In genomic region chr12:28974571-28975041, GRCm38 (mm10) we compare ENCODE assay signal across 8 mouse cellular contexts.
DNase-seq lines count a peak whose midpoint lies in the region; ATAC-seq and TF ChIP-seq lines count a peak whose summit lies in the region.

No protein-coding gene starts in this region.

- no peak overlapping the region for H3K27ac ChIP-seq in kidney, postnatal 0 days
- peak overlapping the region; percentile 63 for H3K27ac ChIP-seq in forebrain, embryonic 16.5 days (ENCODE audit: low read length)
- no peak overlapping the region for H3K27ac ChIP-seq in heart, embryonic 11.5 days (ENCODE audit: low read depth, low read length)

- no peak overlapping the region for H3K4me2 ChIP-seq in kidney, postnatal 0 days (ENCODE audit: low read length)
- no peak overlapping the region for H3K4me2 ChIP-seq in forebrain, embryonic 16.5 days (ENCODE audit: low read length)
- no peak overlapping the region for H3K4me2 ChIP-seq in heart, embryonic 11.5 days

- ATAC-seq in kidney, postnatal 0 days (replicated peaks; ENCODE audit: low FRiP score, low read depth) = 0 out of 2 replicates have a peak, but pooled peaks have one; percentile 29
- peak; percentile 90 for ATAC-seq in forebrain, embryonic 16.5 days
- ATAC-seq in heart, embryonic 11.5 days (replicated peaks; ENCODE audit: insufficient number of reproducible peaks, low FRiP score, low TSS enrichment) = no peak
- ATAC-seq in megakaryocyte, adult 5-6 weeks (ENCODE audit: poor library complexity, severe bottlenecking) = no peak

- H3K4me1 ChIP-seq in kidney, postnatal 0 days (replicated peaks; ENCODE audit: insufficient read depth, low read length) = no peaks in the 10 kb centered on the region
- H3K4me1 ChIP-seq in forebrain, embryonic 16.5 days (replicated peaks; ENCODE audit: control insufficient read depth, insufficient read depth, low read length) = peaks cover 12% of the 10 kb centered on the region
- H3K4me1 ChIP-seq in heart, embryonic 11.5 days (ENCODE audit: control insufficient read depth, insufficient read depth, low read length) = no peaks in the 10 kb centered on the region

- no peak overlapping the region for H3K9ac ChIP-seq in kidney, postnatal 0 days (ENCODE audit: low read depth, low read length)
- no peak overlapping the region for H3K9ac ChIP-seq in forebrain, embryonic 16.5 days (replicated peaks; ENCODE audit: low read depth, low read length)
- H3K9ac ChIP-seq in heart, embryonic 11.5 days (ENCODE audit: low read depth, low read length) = no peak overlapping the region

- WGBS in kidney, postnatal 0 days = 52% methylated on average over 6 of the region's 6 CpGs
- 13% methylated on average over 6 of the region's 6 CpGs for WGBS in forebrain, embryonic 16.5 days
- 72% methylated on average over 6 of the region's 6 CpGs for WGBS in heart, embryonic 11.5 days (ENCODE audit: insufficient replicate concordance)

- TF ChIP-seq CTCF in kidney, postnatal 0 days (IDR thresholded peaks at IDR 0.05; ENCODE audit: low read depth) = peak; percentile 59

- DNase-seq in kidney, postnatal 0 days (ENCODE audit: low spot score) = no peak
- DNase-seq in kidney, adult 9 months = no peak
- peak; percentile 65 for DNase-seq in ZHBTc4 (ENCODE audit: low read depth, low spot score)
- peak; percentile 75 for DNase-seq in left cerebral cortex, adult 11 months (ENCODE audit: low spot score)
- peak; percentile 87 for DNase-seq in right cerebral cortex, adult 18-20 months

- H3K27me3 ChIP-seq in kidney, postnatal 0 days (ENCODE audit: insufficient read depth, low read length) = no peaks in the 10 kb centered on the region
- no peaks in the 10 kb centered on the region for H3K27me3 ChIP-seq in forebrain, embryonic 16.5 days (replicated peaks; ENCODE audit: control insufficient read depth, insufficient read depth, low read length)
- no peaks in the 10 kb centered on the region for H3K27me3 ChIP-seq in heart, embryonic 11.5 days (ENCODE audit: control insufficient read depth, insufficient read depth, low read length)

- H3K36me3 ChIP-seq in kidney, postnatal 0 days (ENCODE audit: insufficient read depth, low read length) = no peaks in the 10 kb centered on the region
- H3K36me3 ChIP-seq in forebrain, embryonic 16.5 days (ENCODE audit: control insufficient read depth, insufficient read depth) = no peaks in the 10 kb centered on the region
- no peaks in the 10 kb centered on the region for H3K36me3 ChIP-seq in heart, embryonic 11.5 days (ENCODE audit: control insufficient read depth, insufficient read depth, low read length)

- no peak overlapping the region for H3K4me3 ChIP-seq in kidney, postnatal 0 days (replicated peaks; ENCODE audit: low read depth, low read length)
- no peak overlapping the region for H3K4me3 ChIP-seq in forebrain, embryonic 16.5 days (replicated peaks; ENCODE audit: low read length)
- H3K4me3 ChIP-seq in heart, embryonic 11.5 days (ENCODE audit: low read depth, low read length) = no peak overlapping the region

- 0 out of 2 replicates have a peak, but pooled peaks cover 3% of the 10 kb centered on the region for H3K9me3 ChIP-seq in kidney, postnatal 0 days (replicated peaks; ENCODE audit: low read length)
- no peaks in the 10 kb centered on the region for H3K9me3 ChIP-seq in forebrain, embryonic 16.5 days (ENCODE audit: control insufficient read depth, low read length)
- no peaks in the 10 kb centered on the region for H3K9me3 ChIP-seq in heart, embryonic 11.5 days (replicated peaks; ENCODE audit: control insufficient read depth, low read length)

Comparison
In these comparisons a context has a peak if more than half of its experiments do, and no peak if none do; other contexts are left out.
1. ATAC-seq: peak in kidney, postnatal 0 days (single experiment) and forebrain, embryonic 16.5 days (single experiment); none in heart, embryonic 11.5 days (single experiment) and megakaryocyte, adult 5-6 weeks (single experiment).
2. DNase-seq: peak in ZHBTc4 (single experiment), left cerebral cortex, adult 11 months (single experiment) and right cerebral cortex, adult 18-20 months (single experiment); none in kidney, postnatal 0 days (single experiment) and kidney, adult 9 months (single experiment).